Mouse (Mus musculus): ENCODE data around the gene 6430531B16Rik. TPM values are rescaled to one million over a fixed set of nuclear protein-coding genes. Genes with fewer than 3 reads are reported as not detected.

The 6430531B16Rik gene
- total and polyA plus RNA-seq, 3 experiments, result 0.25 TPM; not detected in 2

- WGBS, result 36% methylated on average over 11 of the region's 11 CpGs
Observed at GRCm38 (mm10) chr7:139957437-139957836, 21.1 kb downstream of the 6430531B16Rik start.

GRCm38 (mm10) chr7:139956658-139957057 is 21.9 kb downstream of the 6430531B16Rik start:
- Histone ChIP-seq H3K79me2 (replicated peaks; ENCODE audit: control insufficient read depth, insufficient read depth, low read length) (no peaks in the 10 kb centered on the region), H3K4me3 (no peak overlapping the region), H3K36me3 (ENCODE audit: control insufficient read depth, insufficient read depth, low read length) (no peaks in the 10 kb centered on the region), H3K27me3 (ENCODE audit: control insufficient read depth, insufficient read depth, low read length) (no peaks in the 10 kb centered on the region), H3K9ac (ENCODE audit: low read depth, low read length) (no peak overlapping the region), H3K27ac (no peak overlapping the region), H3K4me1 (ENCODE audit: control insufficient read depth, insufficient read depth, low read length) (no peaks in the 10 kb centered on the region)
- TF ChIP-seq EP300 (IDR thresholded peaks at IDR 0.05; ENCODE audit: insufficient read depth, low read depth, low read length), result no peak
- no peak for TF ChIP-seq POLR2A (IDR thresholded peaks at IDR 0.05; ENCODE audit: insufficient read depth, low read depth, low read length)
- no peak for TF ChIP-seq CTCF (IDR thresholded peaks at IDR 0.05)
- no peak for DNase-seq
- intact Hi-C loops (cut with DNase I), result no loop called here
- 81% methylated on average over 3 of the region's 3 CpGs for WGBS

More at GRCm38 (mm10) chr7:139957437-139957836, 21.1 kb downstream of the 6430531B16Rik start:
- Histone ChIP-seq H3K27ac (no peak overlapping the region), H3K9ac (ENCODE audit: low read depth, low read length) (no peak overlapping the region), H3K36me3 (ENCODE audit: control insufficient read depth, insufficient read depth, low read length) (no peaks in the 10 kb centered on the region), H3K4me3 (no peak overlapping the region), H3K4me1 (ENCODE audit: control insufficient read depth, insufficient read depth, low read length) (no peaks in the 10 kb centered on the region), H3K27me3 (ENCODE audit: control insufficient read depth, insufficient read depth, low read length) (no peaks in the 10 kb centered on the region), H3K79me2 (replicated peaks; ENCODE audit: control insufficient read depth, insufficient read depth, low read length) (no peaks in the 10 kb centered on the region)
- intact Hi-C loops (cut with DNase I), result no loop called here
- TF ChIP-seq EP300 (IDR thresholded peaks at IDR 0.05; ENCODE audit: insufficient read depth, low read depth, low read length), result no peak
- no peak for TF ChIP-seq CTCF (IDR thresholded peaks at IDR 0.05)
- TF ChIP-seq POLR2A (IDR thresholded peaks at IDR 0.05; ENCODE audit: insufficient read depth, low read depth, low read length), result no peak
- no peak for DNase-seq

GRCm38 (mm10) chr7:139955505-139955904 is 23.1 kb downstream of the 6430531B16Rik start:
- no peak overlapping the region for H3K4me3 ChIP-seq
- H3K79me2 ChIP-seq (replicated peaks; ENCODE audit: control insufficient read depth, insufficient read depth, low read length), result no peaks in the 10 kb centered on the region
- H3K4me1 ChIP-seq (ENCODE audit: control insufficient read depth, insufficient read depth, low read length), result no peaks in the 10 kb centered on the region
- no peaks in the 10 kb centered on the region for H3K36me3 ChIP-seq (ENCODE audit: control insufficient read depth, insufficient read depth, low read length)
- no peaks in the 10 kb centered on the region for H3K27me3 ChIP-seq (ENCODE audit: control insufficient read depth, insufficient read depth, low read length)
- H3K27ac ChIP-seq, result no peak overlapping the region
- no peak for DNase-seq
- H3K9ac ChIP-seq (ENCODE audit: low read depth, low read length), result no peak overlapping the region
- 92% methylated on average over 4 of the region's 4 CpGs for WGBS
- intact Hi-C loops (cut with DNase I), result no loop called here
- TF ChIP-seq CTCF (IDR thresholded peaks at IDR 0.05), result no peak

GRCm38 (mm10) chr7:139951991-139952633 is 26.4 kb downstream of the 6430531B16Rik start:
- no peaks in the 10 kb centered on the region for H3K36me3 ChIP-seq (ENCODE audit: control insufficient read depth, insufficient read depth, low read length)
- no peak overlapping the region for H3K4me3 ChIP-seq
- 88% methylated on average over 6 of the region's 6 CpGs for WGBS
- DNase-seq, result no peak
- H3K9ac ChIP-seq (ENCODE audit: low read depth, low read length), result no peak overlapping the region
- no peaks in the 10 kb centered on the region for H3K79me2 ChIP-seq (replicated peaks; ENCODE audit: control insufficient read depth, insufficient read depth, low read length)
- no peaks in the 10 kb centered on the region for H3K27me3 ChIP-seq (ENCODE audit: control insufficient read depth, insufficient read depth, low read length)
- H3K4me1 ChIP-seq (ENCODE audit: control insufficient read depth, insufficient read depth, low read length), result peaks cover 1% of the 10 kb centered on the region; the same call in 1 of the 2 replicates
- intact Hi-C loops (cut with DNase I), result no loop called here
- no peak overlapping the region for H3K27ac ChIP-seq
- TF ChIP-seq CTCF (IDR thresholded peaks at IDR 0.05) (no peak), EP300 (IDR thresholded peaks at IDR 0.05; ENCODE audit: insufficient read depth, low read depth, low read length) (no peak), POLR2A (IDR thresholded peaks at IDR 0.05; ENCODE audit: insufficient read depth, low read depth, low read length) (no peak)

- H3K4me3 ChIP-seq, result peak overlapping the region; percentile 58
- H3K36me3 ChIP-seq (ENCODE audit: control insufficient read depth, insufficient read depth, low read length), result no peaks in the 10 kb centered on the region
- peak; percentile 41 to 46 for DNase-seq
- intact Hi-C loops (cut with DNase I), result no loop called here
- H3K27me3 ChIP-seq (ENCODE audit: control insufficient read depth, insufficient read depth, low read length), result no peaks in the 10 kb centered on the region
- TF ChIP-seq EP300 (IDR thresholded peaks at IDR 0.05; ENCODE audit: insufficient read depth, low read depth, low read length), result no peak
- H3K4me1 ChIP-seq (ENCODE audit: control insufficient read depth, insufficient read depth, low read length), result peaks cover 1% of the 10 kb centered on the region; the same call in 1 of the 2 replicates
- WGBS, result 4% methylated on average over 16 of the region's 16 CpGs
- H3K9ac ChIP-seq (ENCODE audit: low read depth, low read length), result peak overlapping the region; percentile 40
- H3K79me2 ChIP-seq (replicated peaks; ENCODE audit: control insufficient read depth, insufficient read depth, low read length), result no peaks in the 10 kb centered on the region
- H3K27ac ChIP-seq, result peak overlapping the region; percentile 69
Observed at GRCm38 (mm10) chr7:139951079-139951478, 27.5 kb downstream of the 6430531B16Rik start.

GRCm38 (mm10) chr7:139950283-139950971 is 28.1 kb downstream of the 6430531B16Rik start:
- H3K36me3 ChIP-seq (ENCODE audit: control insufficient read depth, insufficient read depth, low read length), result no peaks in the 10 kb centered on the region
- peak overlapping the region; percentile 56 for H3K9ac ChIP-seq (ENCODE audit: low read depth, low read length)
- intact Hi-C loops (cut with DNase I), result no loop called here
- TF ChIP-seq POLR2A (IDR thresholded peaks at IDR 0.05; ENCODE audit: insufficient read depth, low read depth, low read length) (peak; percentile 53; the same call in 1 of the 2 replicates), CTCF (IDR thresholded peaks at IDR 0.05) (no peak)
- peaks cover 1% of the 10 kb centered on the region; the same call in 1 of the 2 replicates for H3K4me1 ChIP-seq (ENCODE audit: control insufficient read depth, insufficient read depth, low read length)
- peak; percentile 67 to 71 for DNase-seq
- WGBS, result 1% methylated on average over 33 of the region's 33 CpGs
- H3K4me3 ChIP-seq, result peak overlapping the region; percentile 58
- H3K27me3 ChIP-seq (ENCODE audit: control insufficient read depth, insufficient read depth, low read length), result no peaks in the 10 kb centered on the region
- no peaks in the 10 kb centered on the region for H3K79me2 ChIP-seq (replicated peaks; ENCODE audit: control insufficient read depth, insufficient read depth, low read length)
- H3K27ac ChIP-seq, result peak overlapping the region; percentile 69
